Mouse (Mus musculus) C2C12 (cell line): ENCODE data around the gene Glb1l.

Source experiments
- CTCF ChIP-seq: IDR thresholded peaks from one replicate; pipeline ENCODE4 v1.5.1; 2011; ENCODE audit not compliant: control insufficient read depth, insufficient read depth, insufficient read length
- FOSL1 ChIP-seq: IDR thresholded peaks from one replicate; pipeline ENCODE4 v1.8.0; 2011; ENCODE audit warnings: mild to moderate bottlenecking, low read length; ENCODE audit not compliant: poor library complexity, insufficient read depth, severe bottlenecking
- MAX ChIP-seq: IDR thresholded peaks from one replicate; pipeline ENCODE4 v1.6.1; 2011; ENCODE audit warnings: mild to moderate bottlenecking, control low read depth
- USF1 ChIP-seq: IDR thresholded peaks from one replicate; pipeline ENCODE4 v1.6.1; 2011; ENCODE audit warnings: low read depth, mild to moderate bottlenecking, control low read depth, moderate library complexity

GRCm38 (mm10) chr1:75211141-75211708 is 612 bp upstream of the Glb1l start:
- TF ChIP-seq CTCF: no peak
- TF ChIP-seq USF1: no peak
- TF ChIP-seq MAX: no peak
- no peak for TF ChIP-seq FOSL1
